9 mouse cellular contexts compared by ENCODE assay signal in genomic region chr1:152231717-152232202, GRCm38 (mm10).
DNase-seq lines count a peak whose midpoint lies in the region; ATAC-seq lines count a peak whose summit lies in the region.
"Had no signal": no experiment of that assay in that cellular context is flagged by ENCODE, and none has a peak within 500 bp of the region (broad histone marks: within the 10 kb centered on the region; RNA-seq: fewer than 3 reads in every experiment).

No protein-coding gene starts in this region.

- H3K9ac ChIP-seq in hindbrain, embryonic 16.5 days (ENCODE audit: low read depth, low read length), result no peak overlapping the region
- H3K9ac ChIP-seq in hindbrain, embryonic 13.5 days, result no peak overlapping the region

- DNase-seq in ovary, postnatal 14 days (ENCODE audit: low spot score), result peak; percentile 6
- DNase-seq in ovary, postnatal 10 days (ENCODE audit: low spot score), result no peak
- peak; percentile 59 for DNase-seq in brain, adult 2 months (ENCODE audit: low read depth, low spot score)
- DNase-seq in naive thymus-derived CD4-positive, alpha-beta T cell, adult 2 months (ENCODE audit: low read depth), result peak; percentile 46
- DNase-seq: cerebellum, adult 11 months had no signal

- WGBS in hindbrain, embryonic 16.5 days, result 50% methylated on average over 11 of the region's 11 CpGs
- WGBS in hindbrain, embryonic 13.5 days, result 50% methylated on average over 11 of the region's 11 CpGs

- H3K4me3 ChIP-seq in hindbrain, embryonic 16.5 days (ENCODE audit: low read length), result no peak overlapping the region
- no peak overlapping the region for H3K4me3 ChIP-seq in hindbrain, embryonic 13.5 days
- H3K4me3 ChIP-seq: megakaryocyte, embryonic 14.5 days had no signal

- H3K36me3 ChIP-seq in hindbrain, embryonic 16.5 days (ENCODE audit: control insufficient read depth, insufficient read depth, low read length), result no peaks in the 10 kb centered on the region
- H3K36me3 ChIP-seq in hindbrain, embryonic 13.5 days, result no peaks in the 10 kb centered on the region

- ATAC-seq in hindbrain, embryonic 16.5 days, result peak; percentile 70
- ATAC-seq in hindbrain, embryonic 13.5 days (ENCODE audit: low FRiP score), result no peak
- no peak for ATAC-seq in megakaryocyte progenitor cell, adult 5-6 weeks (replicated peaks; ENCODE audit: poor library complexity)

- peak overlapping the region; percentile 31 for H3K4me2 ChIP-seq in hindbrain, embryonic 16.5 days (ENCODE audit: low read length)
- H3K4me2 ChIP-seq in hindbrain, embryonic 13.5 days, result no peak overlapping the region

- no peaks in the 10 kb centered on the region for H3K27me3 ChIP-seq in hindbrain, embryonic 16.5 days (replicated peaks; ENCODE audit: control insufficient read depth, insufficient read depth, low read length)
- no peaks in the 10 kb centered on the region for H3K27me3 ChIP-seq in hindbrain, embryonic 13.5 days

- H3K4me1 ChIP-seq in hindbrain, embryonic 16.5 days (ENCODE audit: control insufficient read depth, insufficient read depth, low read depth, low read length), result no peaks in the 10 kb centered on the region
- H3K4me1 ChIP-seq in hindbrain, embryonic 13.5 days (replicated peaks), result peaks cover 39% of the 10 kb centered on the region

- no peaks in the 10 kb centered on the region for H3K9me3 ChIP-seq in hindbrain, embryonic 16.5 days (ENCODE audit: control insufficient read depth, low read length)
- no peaks in the 10 kb centered on the region for H3K9me3 ChIP-seq in hindbrain, embryonic 13.5 days
- H3K9me3 ChIP-seq: megakaryocyte, embryonic 14.5 days had no signal

- H3K27ac ChIP-seq in hindbrain, embryonic 16.5 days (ENCODE audit: low read depth, low read length), result no peak overlapping the region
- no peak overlapping the region for H3K27ac ChIP-seq in hindbrain, embryonic 13.5 days
